Mouse (Mus musculus): ENCODE results near the gene Ralgps1.
A peak's percentile ranks its signal among the peaks of the same experiment; 100 is the strongest.
"Not testable (repeated sequence)": the region's sequence is repeated elsewhere in the genome, so short reads cannot be mapped to it uniquely, and the experiment has no call there.

Ralgps1 gene

DNA sequence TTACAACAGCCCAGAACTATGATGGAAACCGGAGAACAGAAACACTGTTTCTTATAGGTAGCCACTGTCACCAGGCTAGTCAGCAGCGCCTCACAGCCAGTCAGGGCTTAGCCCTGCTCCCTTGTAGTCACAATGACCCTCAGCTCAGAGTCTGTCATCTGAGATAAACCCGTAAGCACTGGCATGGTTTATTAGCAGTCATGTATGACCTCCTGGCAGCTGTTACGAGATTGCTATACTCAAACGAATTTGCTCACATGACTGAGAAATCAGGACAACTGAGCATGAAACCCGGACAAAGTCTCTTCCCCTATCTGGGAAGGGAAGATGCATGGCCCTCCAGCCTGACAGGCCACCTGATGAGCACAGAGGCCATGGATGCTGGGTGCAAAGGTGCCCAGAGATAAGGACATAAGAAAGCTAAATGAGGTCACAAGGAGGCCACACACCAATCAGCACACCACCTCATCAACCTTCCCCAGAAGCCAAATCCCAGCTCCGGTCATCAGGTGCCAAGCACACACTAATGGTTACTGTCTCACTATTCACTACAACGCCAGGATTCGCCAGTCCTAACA is 10.1 kb downstream of the Ralgps1 start:
- DNase-seq (ENCODE audit: low spot score) = no peak

DNA sequence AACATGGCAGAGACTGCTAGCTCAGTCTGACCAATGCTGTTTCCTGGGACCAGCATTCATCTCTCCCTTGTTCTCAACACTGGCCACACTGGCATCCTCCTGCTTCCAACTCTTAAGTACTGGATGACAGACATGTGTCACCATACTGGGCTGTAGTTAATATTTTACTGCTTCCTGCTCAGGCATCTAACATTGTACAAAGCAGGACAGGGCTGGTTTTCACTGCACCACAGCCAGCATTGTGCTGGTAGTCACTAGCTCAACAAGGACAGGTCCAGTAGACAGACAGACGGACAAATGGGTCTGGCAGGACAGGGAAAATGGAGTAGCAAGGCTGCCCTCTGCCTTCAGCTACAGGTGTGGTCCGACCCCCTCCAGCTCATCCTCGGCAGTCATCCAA is 10.7 kb downstream of the Ralgps1 start:
- no peak for DNase-seq (ENCODE audit: low spot score)

DNA sequence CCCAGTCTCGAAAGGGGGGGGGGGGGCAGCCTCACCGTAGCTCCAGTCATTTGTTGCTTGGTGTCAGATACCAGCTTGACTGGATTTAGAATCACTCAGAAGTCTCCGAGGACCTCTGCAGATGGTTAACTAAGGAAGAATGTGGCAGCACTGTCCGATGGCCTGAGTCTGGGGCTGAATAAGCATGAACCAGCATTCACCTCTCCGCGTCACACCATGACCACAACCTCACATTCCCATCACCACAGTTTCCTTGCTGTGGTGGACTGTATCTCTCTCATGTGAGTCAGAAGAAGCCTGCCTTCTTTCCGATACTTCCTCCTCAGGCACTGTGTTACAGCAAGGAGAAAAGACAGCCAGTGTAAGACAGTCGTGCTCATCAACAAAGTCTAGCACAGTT is 12.1 kb downstream of the Ralgps1 start:
- no peak for DNase-seq (ENCODE audit: low spot score)

DNA sequence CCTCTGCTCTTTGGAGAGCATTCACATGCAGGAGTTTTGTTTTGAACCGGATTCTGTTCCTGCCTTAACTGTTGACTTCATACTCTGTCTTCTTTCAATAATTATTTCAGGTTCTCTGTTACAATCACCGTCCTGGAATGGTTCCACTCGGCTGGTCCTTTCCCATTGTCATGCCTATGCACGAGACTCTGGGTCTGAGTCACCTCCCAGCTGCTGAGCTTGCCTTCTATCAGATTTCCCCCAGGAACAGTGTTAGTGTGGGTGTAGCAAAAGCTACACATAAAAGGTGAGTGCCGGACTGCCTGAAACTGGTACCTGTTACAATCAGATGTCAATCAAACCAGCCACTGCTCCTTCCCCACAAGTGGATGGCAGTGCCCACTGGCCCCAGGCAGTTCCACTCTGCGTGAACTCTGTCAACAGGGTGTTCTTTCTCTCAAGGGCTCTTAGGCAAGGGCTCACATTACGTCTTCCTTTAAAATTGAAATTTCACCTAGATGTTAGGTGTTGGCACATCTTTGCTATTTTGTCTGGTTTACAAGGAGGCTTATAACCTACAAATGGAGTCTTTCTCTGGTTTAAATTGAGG is 13.9 kb downstream of the Ralgps1 start:
- DNase-seq (ENCODE audit: low spot score) = no peak

DNA sequence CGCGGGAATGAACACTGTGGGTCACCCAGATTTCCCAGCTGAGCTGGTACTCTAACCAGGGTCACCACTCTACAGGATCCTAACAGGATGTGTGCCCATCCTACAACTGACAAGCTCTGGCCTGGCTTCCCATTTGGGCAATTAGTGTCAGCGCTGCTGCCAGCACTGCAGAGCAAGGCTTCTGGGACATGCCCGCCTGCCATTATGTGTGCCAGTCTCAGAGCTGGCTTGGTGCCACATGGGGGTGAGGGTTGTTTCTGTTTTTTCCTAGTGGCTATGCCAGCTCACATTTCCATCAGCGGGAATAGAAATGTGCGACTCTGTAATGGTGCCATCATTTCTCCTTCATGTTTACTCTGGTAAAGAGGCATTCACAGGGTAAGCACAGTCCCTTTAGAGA is 15.7 kb downstream of the Ralgps1 start:
- DNase-seq (ENCODE audit: low spot score) = peak; percentile 38

DNA sequence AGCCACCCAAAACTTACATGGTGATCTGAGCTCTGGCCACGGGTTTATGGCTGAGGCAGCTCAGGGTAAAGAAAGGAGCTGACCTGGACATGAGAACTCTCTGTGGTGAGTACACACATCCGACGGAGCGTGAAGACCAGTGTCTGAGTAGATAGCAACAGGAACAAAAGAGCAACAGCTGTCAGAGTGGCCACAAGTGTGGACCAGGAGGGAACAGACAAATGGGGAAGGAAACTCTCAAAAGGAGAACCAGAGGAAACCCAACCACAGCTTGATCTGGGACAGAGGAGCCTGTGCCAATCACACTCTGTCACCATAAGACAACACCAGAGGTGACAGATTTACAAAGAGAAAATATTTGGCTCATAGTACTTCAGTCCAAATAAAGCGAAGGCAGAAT is 17.9 kb downstream of the Ralgps1 start:
- no peak for DNase-seq (ENCODE audit: low spot score)

DNA sequence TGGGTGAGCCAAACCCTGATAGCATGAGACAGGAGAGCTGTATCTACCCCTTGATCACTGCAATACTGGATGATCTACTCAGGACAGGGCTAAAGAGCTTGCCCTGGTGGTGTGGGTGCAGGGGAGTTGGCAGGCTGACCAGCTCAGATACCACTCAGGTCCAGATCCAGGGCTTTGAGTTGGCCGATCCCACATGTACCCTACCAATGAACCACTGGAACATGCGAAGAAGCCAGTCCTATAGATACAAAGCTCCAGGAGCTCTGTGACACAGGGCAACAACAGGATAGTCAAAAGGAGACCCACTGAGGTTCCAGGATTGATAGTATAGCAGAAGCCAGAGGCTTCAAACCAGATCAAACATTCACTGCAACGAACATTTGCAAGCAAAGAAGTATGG is 19.8 kb downstream of the Ralgps1 start:
- no peak for DNase-seq (ENCODE audit: low spot score)

DNA sequence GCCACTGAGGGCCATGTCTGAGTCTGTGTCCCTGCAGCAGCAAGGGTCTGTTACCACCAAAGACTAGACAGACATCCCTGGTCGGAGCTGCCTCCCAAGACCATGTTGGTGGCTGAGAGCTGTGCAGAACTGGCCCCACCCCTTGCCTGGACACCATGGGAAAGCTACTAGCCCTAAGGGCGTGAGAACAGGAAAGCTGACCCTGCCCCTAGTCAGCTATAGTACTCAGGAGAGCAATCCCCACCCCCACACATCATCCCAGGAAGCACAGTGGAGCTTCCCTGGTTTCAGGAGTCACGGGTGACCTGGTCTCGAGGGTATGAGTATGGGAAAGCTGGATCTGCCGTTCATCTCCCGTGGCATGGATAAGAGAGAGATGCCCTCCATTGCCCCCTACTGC is 20.4 kb downstream of the Ralgps1 start:
- DNase-seq (ENCODE audit: low spot score) = no peak

DNA sequence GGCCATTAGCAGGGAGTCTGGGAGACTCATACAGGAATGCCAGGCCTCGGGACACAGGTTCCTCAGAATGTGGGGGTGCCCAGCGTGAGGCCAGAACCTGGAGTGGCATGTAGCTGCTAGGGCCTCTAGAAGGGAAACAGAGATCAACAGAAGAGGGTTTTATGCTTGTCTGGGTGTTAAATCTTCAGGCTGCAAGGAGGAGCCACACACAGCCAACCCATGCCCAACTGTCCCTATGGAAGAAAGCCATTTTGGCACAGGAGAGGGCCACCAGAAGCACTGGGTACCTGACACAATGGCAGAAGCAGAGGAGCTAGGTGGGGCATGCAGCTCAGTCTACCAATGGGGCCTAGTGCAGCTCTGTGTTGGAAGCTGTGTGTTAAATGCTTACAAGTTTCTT is 21.7 kb downstream of the Ralgps1 start:
- DNase-seq (ENCODE audit: low spot score) = no peak

DNA sequence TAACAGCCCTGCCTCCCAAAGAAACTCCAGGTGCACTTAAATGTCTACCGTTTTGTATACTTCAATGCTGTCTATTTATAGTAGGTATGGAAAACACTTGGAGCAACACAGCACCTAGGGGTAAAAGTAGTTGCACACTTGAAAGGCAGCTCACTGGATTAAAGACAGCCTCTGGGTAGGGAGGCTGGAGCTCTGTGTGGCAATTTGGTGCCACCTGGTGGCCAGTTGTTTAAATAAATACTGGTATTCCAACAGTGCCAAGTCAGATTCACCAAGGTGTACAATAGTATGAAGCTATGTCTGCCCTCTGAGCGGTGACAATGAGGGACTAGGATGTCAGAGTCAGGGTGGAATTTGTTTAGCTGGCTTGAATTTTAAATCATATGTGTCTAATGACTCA is 22.2 kb downstream of the Ralgps1 start:
- peak; percentile 60 for DNase-seq (ENCODE audit: low spot score)

DNA sequence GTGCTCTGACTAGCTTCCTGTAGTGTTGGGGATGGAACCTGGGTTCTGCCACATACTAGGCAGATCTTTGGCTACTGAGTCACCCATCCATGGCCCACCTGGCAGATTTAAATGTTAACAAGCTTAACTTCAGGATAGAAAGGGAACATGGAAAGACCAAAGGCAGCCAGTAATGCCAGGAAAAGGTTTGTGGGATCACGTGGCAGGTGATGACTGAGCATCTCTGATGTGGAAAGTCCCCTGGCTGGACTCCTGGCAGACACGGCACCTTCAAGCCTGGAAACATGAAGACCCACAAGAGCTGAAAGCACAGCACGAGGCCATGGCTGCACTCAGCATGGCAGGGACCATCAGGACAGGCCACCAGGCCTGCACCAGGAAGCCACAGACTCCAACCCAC is 23.0 kb downstream of the Ralgps1 start:
- DNase-seq (ENCODE audit: low spot score) = no peak

DNA sequence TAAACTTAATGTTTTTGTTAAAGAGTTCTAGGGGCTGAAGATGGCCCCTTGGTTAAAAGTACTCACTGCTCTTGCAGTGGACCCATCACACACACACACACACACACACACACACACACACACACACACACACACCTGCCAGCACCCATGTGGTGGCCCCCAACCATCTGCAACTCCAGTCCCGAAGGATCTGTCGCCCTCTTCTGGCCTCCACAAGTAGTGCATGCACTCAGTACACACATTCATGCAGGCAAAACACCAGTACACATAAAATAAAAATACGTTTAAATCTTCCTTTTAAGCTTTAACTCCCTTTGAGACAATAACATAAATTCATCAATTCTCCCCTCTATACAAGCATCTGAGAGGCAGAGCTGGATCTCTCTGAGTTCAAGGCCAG is 23.7 kb downstream of the Ralgps1 start:
- peak; percentile 44 for DNase-seq (ENCODE audit: low spot score)

DNA sequence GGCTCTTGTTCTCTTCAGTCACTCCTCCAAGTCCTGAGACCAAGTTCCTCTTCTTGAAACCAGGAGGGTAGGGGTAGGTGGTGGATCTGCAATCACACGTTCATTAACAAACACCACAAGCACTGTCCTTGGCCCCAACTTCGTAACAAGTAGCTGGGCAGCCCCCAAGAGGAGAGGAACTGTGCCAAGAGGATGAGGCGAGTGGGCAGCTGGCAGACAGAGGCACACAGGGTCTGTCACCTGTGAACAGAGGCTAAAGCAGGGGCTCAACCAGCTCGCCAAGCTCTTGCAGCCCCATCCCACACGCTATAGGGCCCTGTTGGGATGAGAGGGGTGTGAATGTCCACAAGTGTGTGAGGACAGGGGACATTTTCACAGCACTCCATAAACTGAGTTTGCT is 24.5 kb downstream of the Ralgps1 start:
- DNase-seq (ENCODE audit: low spot score) = no peak

DNA sequence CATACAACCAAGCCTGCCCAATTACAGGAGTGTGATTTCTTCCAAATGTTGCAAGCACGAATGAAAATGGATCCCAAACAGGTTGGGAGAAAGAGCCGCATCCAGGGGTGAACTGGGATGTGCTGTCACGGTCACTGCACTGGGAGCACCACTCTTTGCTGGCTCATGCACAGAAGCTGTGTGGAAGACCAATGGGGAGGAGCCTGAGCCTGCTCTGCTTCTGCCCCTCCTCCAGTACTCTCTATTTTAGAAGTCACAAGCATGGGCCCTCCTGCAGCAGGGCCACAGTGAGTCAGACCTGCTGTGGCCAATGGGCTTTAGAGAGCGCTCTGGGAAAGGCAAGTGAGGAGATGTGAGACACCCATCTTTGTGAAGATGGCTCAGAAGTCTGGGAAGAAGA is 25.3 kb downstream of the Ralgps1 start:
- DNase-seq (ENCODE audit: low spot score) = no peak

DNA sequence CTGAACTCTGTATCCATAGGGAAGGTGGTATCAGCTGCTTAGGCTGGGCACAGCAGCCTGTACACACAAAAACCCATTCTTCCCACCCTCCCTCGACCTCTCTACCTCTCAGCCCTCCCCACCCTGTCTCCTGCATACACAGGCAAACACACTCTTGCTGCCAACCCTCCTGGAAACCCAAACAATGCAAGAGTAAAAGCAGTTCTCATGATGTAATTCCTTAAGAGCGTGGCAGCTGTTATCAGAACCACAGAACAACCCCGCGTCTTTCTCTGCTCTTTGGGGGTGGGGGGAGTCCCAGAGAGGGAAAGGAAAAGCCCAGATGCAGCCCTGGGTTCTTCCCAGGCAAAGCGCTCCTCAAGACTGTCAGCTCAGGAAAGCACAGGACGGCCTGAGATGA is 25.8 kb downstream of the Ralgps1 start:
- no peak for DNase-seq (ENCODE audit: low spot score)

DNA sequence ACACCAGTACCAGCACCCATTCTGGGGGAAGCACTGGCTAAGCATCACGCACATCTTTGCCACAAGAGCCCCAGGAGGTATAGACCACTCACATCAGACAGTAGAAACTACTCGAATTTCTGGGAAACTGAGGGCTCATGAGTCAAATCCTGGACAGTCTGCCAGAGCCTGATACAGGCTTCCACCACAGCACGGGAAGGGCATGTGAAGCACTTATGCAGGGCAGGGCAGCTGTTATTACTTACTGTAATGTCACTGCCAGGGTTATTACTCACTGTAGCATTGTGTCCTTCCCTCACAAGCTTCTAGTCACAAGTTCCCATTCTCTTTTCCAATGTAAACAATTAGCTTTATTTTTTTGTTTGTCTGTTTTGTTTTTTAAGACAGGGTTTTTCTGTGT is 27.9 kb downstream of the Ralgps1 start:
- no peak for DNase-seq (ENCODE audit: low spot score)

DNA sequence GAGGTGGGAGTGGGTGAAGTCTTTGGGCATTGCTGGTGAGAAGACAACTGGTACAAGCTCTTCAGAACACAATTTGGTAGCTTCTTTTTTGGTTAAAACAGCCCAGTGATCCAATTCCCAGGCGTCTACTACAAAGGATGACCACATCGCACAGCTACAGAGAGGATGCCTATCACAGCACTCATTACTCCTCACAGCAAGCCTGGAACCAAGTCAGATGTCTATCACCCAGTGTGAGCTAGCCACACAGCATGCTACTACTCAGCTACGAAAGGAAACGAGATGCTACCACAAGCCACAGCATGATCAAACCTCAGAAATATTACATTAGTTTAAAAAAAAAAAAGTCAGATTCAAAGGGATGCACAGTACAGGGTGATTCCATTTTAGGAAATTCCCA is 29.1 kb downstream of the Ralgps1 start:
- DNase-seq (ENCODE audit: low spot score) = no peak

DNA sequence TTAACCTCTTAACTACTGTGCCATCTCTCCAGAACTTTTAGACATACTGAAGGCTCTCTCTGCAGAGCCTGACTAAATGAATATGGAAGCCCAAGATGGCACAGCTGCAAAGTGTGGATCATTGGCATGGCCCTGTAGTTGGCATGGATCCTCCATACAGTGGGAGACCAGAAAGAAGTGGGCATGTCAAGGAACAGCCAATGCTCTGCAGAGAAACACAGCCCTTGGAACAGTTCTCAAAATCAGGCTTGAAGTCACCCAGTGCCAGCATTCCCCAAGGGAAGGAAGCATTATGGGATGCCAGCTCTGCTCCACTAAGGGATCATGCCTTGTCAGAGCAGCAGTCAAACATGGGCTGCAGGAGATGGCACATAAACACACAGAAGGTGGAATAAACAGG is 35.5 kb downstream of the Ralgps1 start:
- no peak for DNase-seq (ENCODE audit: low spot score)

DNA sequence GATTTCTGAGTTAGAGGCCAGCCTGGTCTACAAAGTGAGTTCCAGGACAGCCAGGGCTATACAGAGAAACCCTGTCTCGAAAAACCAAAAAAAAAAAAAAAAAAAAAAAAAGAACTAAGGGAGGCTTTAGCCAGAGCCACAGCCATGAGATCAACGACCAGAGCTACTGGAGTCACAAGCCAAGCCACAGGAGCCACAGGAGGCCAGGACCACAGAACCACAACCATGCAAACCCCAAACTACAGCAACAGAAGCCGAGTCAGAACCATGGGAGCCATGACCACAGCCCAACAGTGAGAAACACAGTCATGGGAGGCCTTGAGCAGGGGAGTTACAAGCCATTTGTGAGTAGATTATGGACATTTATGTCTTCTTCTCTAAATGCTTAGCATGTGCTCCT is 41.7 kb downstream of the Ralgps1 start:
- DNase-seq (ENCODE audit: low spot score) = no peak

DNA sequence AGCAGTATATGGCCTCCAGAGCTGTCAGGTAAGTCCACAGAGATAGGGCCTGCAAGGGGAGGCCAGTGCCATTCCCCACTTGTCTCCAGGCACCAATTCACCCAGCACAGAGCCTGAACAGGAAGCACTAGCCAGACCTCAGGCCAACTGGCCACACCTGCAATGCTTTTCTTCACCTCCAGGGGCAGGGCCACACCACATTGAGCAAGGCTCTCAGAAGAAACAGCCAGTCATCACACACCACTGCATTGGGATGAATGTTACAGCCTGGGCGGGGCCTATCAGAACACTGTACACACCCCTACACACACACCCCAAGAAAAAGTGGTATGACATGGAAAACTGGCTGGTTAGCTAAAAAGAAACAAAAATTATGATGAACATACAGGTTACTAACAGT is 42.3 kb downstream of the Ralgps1 start:
- peak; percentile 42 for DNase-seq (ENCODE audit: low spot score)

DNA sequence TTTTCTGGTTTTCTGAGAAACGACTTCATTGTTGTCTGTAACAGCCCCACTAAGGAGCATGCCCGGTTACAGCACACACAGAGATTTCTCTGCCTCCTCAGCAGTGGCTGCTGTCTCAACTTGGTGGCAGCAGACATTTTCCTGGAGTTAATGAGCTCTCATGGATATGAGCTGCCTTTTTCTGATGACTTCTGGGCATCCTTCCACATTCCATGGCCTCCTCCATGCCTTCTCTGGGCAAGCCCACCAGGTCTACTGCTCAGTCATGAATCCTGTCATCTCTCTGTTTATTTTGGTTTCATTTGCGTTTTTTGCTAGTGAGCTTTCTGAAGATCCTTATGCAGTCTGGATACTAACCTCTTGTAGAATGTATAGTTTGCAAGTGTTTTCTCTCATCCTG is 45.9 kb downstream of the Ralgps1 start:
- DNase-seq (ENCODE audit: low spot score) = no peak

DNA sequence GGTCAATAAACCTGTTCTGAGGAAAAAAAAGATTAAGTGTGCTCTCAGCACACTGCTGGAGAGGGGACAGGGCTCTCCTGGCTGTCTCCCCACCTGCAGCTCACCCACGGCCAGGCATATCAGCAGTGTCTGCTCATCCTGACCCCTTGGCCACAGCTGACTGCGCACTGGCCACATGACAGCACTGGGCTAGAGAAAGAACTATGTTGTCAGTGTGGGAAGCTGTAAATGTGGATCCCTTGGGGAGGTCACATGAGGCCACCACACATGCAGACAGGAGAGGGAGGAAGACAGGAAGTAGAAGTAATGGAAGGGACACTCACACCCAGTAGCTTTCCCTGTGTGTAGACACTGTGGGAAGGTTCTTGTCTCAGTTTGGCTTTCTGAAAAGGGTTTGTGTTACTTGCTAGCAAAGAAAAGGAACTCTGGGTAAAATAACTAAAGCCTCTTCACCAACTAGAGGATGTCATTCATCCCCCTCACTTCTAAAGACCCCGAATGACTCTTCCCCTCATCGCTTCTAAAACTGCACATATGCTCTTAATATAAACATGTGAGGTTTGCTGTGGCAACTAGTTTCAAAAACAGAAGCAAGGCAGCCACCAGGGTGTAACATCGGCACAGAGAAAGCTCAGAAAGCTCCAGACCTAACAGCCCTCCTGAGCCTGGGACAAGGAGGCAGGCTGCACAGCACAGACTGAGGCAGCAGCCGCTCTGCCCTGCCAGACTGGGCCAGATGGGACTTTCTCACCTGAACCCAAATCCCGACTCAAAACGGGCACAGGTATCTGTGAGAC is 47.3 kb downstream of the Ralgps1 start:
- no peak for DNase-seq (ENCODE audit: low spot score)

DNA sequence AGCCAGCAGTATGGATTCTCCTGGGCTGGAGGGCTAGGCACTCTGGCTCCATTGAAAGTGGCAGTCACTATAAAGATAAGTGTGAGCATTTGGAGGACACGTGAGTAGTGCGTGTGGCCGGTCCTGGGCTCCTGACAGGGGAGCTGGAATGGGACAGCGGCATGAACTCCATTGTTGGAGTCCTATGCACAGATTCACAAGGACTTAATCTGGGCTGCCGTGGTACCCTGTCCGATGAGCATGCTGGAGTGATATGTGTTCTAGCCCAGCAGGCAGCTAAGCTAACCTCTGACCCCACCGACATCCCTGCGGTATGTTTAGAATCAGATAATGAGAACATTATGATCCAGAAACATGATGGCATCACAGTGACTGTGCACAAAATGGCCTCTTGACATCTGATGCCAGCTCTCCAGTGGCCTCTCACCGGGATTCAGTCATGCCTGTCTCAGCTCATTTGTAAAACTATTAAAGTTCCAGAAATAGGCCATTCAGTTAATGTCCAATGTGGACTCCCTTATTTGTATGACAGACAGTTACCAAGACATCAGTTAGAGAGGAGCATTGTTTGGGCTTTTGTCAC is 48.2 kb downstream of the Ralgps1 start:
- not testable (repeated sequence) for DNase-seq (ENCODE audit: low spot score)
